Mouse (Mus musculus) G1E (cell line): Measurements from ENCODE around the gene Myo16.

Experiments used
- CTCF ChIP-seq: IDR thresholded peaks from 2 replicates; pipeline ENCODE4 v1.5.1; 2012; ENCODE audit warnings: low read depth, low read length, inconsistent platforms, mixed read lengths
- TAL1 ChIP-seq: conservative IDR thresholded peaks from 2 replicates; pipeline ENCODE4 v1.6.1; 2012; ENCODE audit warnings: low read depth, low read length, inconsistent platforms, mixed read lengths

GRCm38 (mm10) chr8:10458151-10458649 is 304.5 kb downstream of the Myo16 start:
- no peak for TF ChIP-seq TAL1
- no peak for TF ChIP-seq CTCF
